Mouse (Mus musculus) liver, embryonic 13.5 days (tissue): ENCODE results near the gene Plcl1. TPM values are rescaled to one million over a fixed set of nuclear protein-coding genes. Genes with fewer than 3 reads are reported as not detected.

Source experiments
- ATAC-seq: fragments of 200-750 bp; cut with Nextera tagmentation; 2 replicates; pipeline ENCODE4 v1.8.0; 2017; ENCODE audit warnings: low read depth, mild to moderate bottlenecking, moderate number of reproducible peaks, moderate library complexity
- DNase-seq: peaks from one replicate; pipeline ENCODE4 v3.0.0; 2022
- H3K27ac ChIP-seq: fragments of 300-500 bp; sonication (generic); 2 replicates; pipeline ENCODE4 v1.5.1; 2015; ENCODE audit warnings: moderate library complexity, mild to moderate bottlenecking, inconsistent platforms
- H3K27me3 ChIP-seq: fragments of 300-500 bp; sonication (generic); 2 replicates; pipeline ENCODE4 v1.6.1; 2015; ENCODE audit warnings: mild to moderate bottlenecking, inconsistent platforms
- H3K36me3 ChIP-seq: fragments of 300-500 bp; sonication (generic); 2 replicates; pipeline ENCODE4 v1.6.1; 2015; ENCODE audit warnings: mild to moderate bottlenecking, inconsistent platforms
- H3K4me1 ChIP-seq: fragments of 300-500 bp; sonication (generic); replicated peaks from 2 replicates; pipeline ENCODE4 v1.6.1; 2015; ENCODE audit warnings: inconsistent platforms
- H3K4me2 ChIP-seq: fragments of 300-500 bp; sonication (generic); 2 replicates; pipeline ENCODE4 v1.6.1; 2015; ENCODE audit warnings: inconsistent platforms, mild to moderate bottlenecking, moderate library complexity
- H3K4me3 ChIP-seq: fragments of 300-500 bp; sonication (generic); replicated peaks from 2 replicates; pipeline ENCODE4 v1.5.1; 2015; ENCODE audit warnings: mild to moderate bottlenecking, inconsistent platforms
- H3K9ac ChIP-seq: fragments of 300-500 bp; sonication (generic); 2 replicates; pipeline ENCODE4 v1.6.1; 2015; ENCODE audit warnings: mild to moderate bottlenecking, inconsistent platforms
- H3K9me3 ChIP-seq: fragments of 300-500 bp; sonication (generic); replicated peaks from 2 replicates; pipeline ENCODE4 v1.6.1; 2016; ENCODE audit warnings: inconsistent platforms
- WGBS: fragments of 180-500 bp; shearing (Covaris S2); methylation state at CpG from one replicate; pipeline ENCODE4 v1.1.7; 2015; ENCODE audit not compliant: insufficient replicate concordance; 5-methylcytosine and 5-hydroxymethylcytosine counted together
- polyA plus RNA-seq: library from polyadenylated mRNA; unstranded; fragments of >200 nt; fragmentation: Nextera tagmentation; extraction: Ambion mirVana; gene quantifications from 2 replicates; pipeline ENCODE4 v1.2.1, GENCODE M21; 2015

Plcl1 gene
- polyA plus RNA-seq, 1 experiment from 2014 or later = 0.13 TPM

GRCm38 (mm10) chr1:55525100-55525499, 119.4 kb downstream of the Plcl1 start:
- Histone ChIP-seq H3K9ac (no peak overlapping the region), H3K9me3 (no peaks in the 10 kb centered on the region), H3K27me3 (no peaks in the 10 kb centered on the region), H3K4me1 (no peaks in the 10 kb centered on the region), H3K27ac (no peak overlapping the region), H3K4me3 (no peak overlapping the region), H3K4me2 (no peak overlapping the region), H3K36me3 (no peaks in the 10 kb centered on the region)
- DNase-seq = no peak
- WGBS = 33% methylated on average over 5 of the region's 5 CpGs
- ATAC-seq = no peak

GRCm38 (mm10) chr1:55525748-55526147, 120.0 kb downstream of the Plcl1 start:
- DNase-seq (no peak), ATAC-seq (no peak)
- Histone ChIP-seq H3K27me3 (no peaks in the 10 kb centered on the region), H3K9me3 (no peaks in the 10 kb centered on the region), H3K36me3 (no peaks in the 10 kb centered on the region), H3K27ac (no peak overlapping the region), H3K4me3 (no peak overlapping the region), H3K4me1 (no peaks in the 10 kb centered on the region), H3K9ac (no peak overlapping the region), H3K4me2 (no peak overlapping the region)
- WGBS = 63% methylated on average over 2 of the region's 2 CpGs

- Histone ChIP-seq H3K9me3 (no peaks in the 10 kb centered on the region), H3K4me1 (no peaks in the 10 kb centered on the region), H3K36me3 (no peaks in the 10 kb centered on the region), H3K4me2 (no peak overlapping the region), H3K27me3 (no peaks in the 10 kb centered on the region), H3K4me3 (no peak overlapping the region), H3K9ac (no peak overlapping the region), H3K27ac (no peak overlapping the region)
- 11% methylated on average over 7 of the region's 7 CpGs for WGBS
- DNase-seq (no peak), ATAC-seq (no peak)
Measured at GRCm38 (mm10) chr1:55528547-55529304, 123.0 kb downstream of the Plcl1 start.

GRCm38 (mm10) chr1:55533823-55534222, 128.1 kb downstream of the Plcl1 start:
- Histone ChIP-seq H3K9me3 (no peaks in the 10 kb centered on the region), H3K36me3 (no peaks in the 10 kb centered on the region), H3K9ac (no peak overlapping the region), H3K4me1 (no peaks in the 10 kb centered on the region), H3K4me2 (no peak overlapping the region), H3K27ac (no peak overlapping the region), H3K27me3 (no peaks in the 10 kb centered on the region), H3K4me3 (no peak overlapping the region)
- 72% methylated on average over 1 of the region's 1 CpGs for WGBS
- ATAC-seq (no peak), DNase-seq (no peak)

- no peaks in the 10 kb centered on the region for H3K4me1 ChIP-seq
- H3K27me3 ChIP-seq = no peaks in the 10 kb centered on the region
- no peak overlapping the region for H3K4me3 ChIP-seq
- no peaks in the 10 kb centered on the region for H3K36me3 ChIP-seq
- H3K9ac ChIP-seq = no peak overlapping the region
- 68% methylated on average over 3 of the region's 3 CpGs for WGBS
- H3K27ac ChIP-seq = no peak overlapping the region
- no peak for DNase-seq
- no peaks in the 10 kb centered on the region for H3K9me3 ChIP-seq
- H3K4me2 ChIP-seq = no peak overlapping the region
- ATAC-seq = no peak
Measured at GRCm38 (mm10) chr1:55554405-55554804, 148.7 kb downstream of the Plcl1 start.

DNA sequence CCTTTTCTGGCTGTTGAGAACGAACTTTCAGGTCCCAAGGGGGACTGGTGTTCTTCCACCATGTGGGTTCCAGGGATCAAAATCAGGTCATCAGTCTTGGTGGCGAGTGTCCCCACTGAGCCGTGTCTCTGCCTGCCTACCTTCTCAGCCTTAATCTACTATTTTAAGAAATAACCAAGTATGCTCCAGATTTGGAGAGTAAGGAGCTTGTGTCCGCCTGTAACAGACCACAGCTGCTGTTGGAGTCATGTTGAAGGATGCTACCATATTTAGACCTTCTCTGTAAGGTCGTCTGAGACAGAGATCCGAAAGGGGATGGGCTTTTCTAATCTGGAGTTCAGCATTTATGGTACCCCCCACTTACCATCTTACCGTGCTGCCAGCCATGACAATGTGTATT, 152.2 kb downstream of the Plcl1 start:
- Histone ChIP-seq H3K27me3 (no peaks in the 10 kb centered on the region), H3K4me2 (no peak overlapping the region), H3K9ac (no peak overlapping the region), H3K4me1 (no peaks in the 10 kb centered on the region), H3K27ac (no peak overlapping the region), H3K9me3 (no peaks in the 10 kb centered on the region), H3K36me3 (no peaks in the 10 kb centered on the region), H3K4me3 (no peak overlapping the region)
- no peak for DNase-seq
- ATAC-seq = no peak
- WGBS = 61% methylated on average over 7 of the region's 7 CpGs

DNA sequence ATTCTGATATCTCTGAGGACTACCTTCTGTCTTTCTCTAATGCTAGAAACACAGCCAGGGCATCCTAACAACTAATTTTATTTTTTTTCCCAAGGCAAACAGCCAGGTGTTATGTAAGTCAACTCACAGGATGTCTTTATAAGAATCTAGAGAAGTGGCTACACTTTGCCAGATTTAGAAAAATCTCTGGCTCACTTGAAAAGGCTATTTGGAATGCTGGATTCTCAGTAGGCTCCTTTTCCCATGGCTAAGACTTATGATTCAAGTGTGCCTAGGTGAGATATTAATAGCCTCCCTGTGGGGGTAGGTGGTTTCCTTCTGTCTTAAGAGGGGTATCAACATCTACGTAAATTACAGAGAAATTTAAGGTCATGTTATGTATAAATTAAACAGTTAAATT, 152.7 kb downstream of the Plcl1 start:
- H3K4me2 ChIP-seq = no peak overlapping the region
- H3K36me3 ChIP-seq = no peaks in the 10 kb centered on the region
- no peak overlapping the region for H3K27ac ChIP-seq
- no peaks in the 10 kb centered on the region for H3K4me1 ChIP-seq
- DNase-seq (no peak), ATAC-seq (no peak)
- H3K9ac ChIP-seq = no peak overlapping the region
- no peaks in the 10 kb centered on the region for H3K9me3 ChIP-seq
- 55% methylated on average over 1 of the region's 1 CpGs for WGBS
- H3K27me3 ChIP-seq = no peaks in the 10 kb centered on the region
- H3K4me3 ChIP-seq = no peak overlapping the region

- Histone ChIP-seq H3K9ac (no peak overlapping the region), H3K4me2 (no peak overlapping the region), H3K27ac (no peak overlapping the region), H3K27me3 (no peaks in the 10 kb centered on the region), H3K4me3 (no peak overlapping the region), H3K9me3 (no peaks in the 10 kb centered on the region), H3K4me1 (no peaks in the 10 kb centered on the region), H3K36me3 (no peaks in the 10 kb centered on the region)
- no peak for ATAC-seq
- no peak for DNase-seq
- WGBS = 65% methylated on average over 9 of the region's 9 CpGs
Measured at GRCm38 (mm10) chr1:55559998-55560397, 154.3 kb downstream of the Plcl1 start.

DNA sequence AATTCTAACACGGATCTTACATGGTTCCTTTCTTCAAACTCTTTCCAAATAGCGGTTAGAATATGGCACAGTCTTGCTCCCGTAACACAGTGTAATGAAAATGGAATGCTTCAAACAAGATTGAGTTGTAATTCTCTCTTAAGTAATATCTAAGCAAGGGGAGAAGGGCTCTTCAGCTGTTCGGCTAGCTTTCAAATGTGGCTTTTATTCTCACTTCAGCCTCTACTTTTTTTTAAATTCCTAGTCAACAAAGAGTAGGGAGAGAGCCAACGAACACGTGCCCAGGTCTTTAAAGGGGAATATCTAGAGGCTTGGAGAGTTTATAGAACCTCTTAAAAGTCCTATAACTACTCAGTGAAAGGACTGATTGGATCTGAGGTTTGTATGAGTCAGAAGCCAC, 160.2 kb downstream of the Plcl1 start:
- Histone ChIP-seq H3K27me3 (no peaks in the 10 kb centered on the region), H3K4me3 (no peak overlapping the region), H3K27ac (no peak overlapping the region), H3K36me3 (no peaks in the 10 kb centered on the region), H3K4me2 (no peak overlapping the region), H3K9me3 (no peaks in the 10 kb centered on the region), H3K9ac (no peak overlapping the region), H3K4me1 (no peaks in the 10 kb centered on the region)
- DNase-seq = no peak
- ATAC-seq = no peak
- WGBS = 57% methylated on average over 6 of the region's 6 CpGs

DNA sequence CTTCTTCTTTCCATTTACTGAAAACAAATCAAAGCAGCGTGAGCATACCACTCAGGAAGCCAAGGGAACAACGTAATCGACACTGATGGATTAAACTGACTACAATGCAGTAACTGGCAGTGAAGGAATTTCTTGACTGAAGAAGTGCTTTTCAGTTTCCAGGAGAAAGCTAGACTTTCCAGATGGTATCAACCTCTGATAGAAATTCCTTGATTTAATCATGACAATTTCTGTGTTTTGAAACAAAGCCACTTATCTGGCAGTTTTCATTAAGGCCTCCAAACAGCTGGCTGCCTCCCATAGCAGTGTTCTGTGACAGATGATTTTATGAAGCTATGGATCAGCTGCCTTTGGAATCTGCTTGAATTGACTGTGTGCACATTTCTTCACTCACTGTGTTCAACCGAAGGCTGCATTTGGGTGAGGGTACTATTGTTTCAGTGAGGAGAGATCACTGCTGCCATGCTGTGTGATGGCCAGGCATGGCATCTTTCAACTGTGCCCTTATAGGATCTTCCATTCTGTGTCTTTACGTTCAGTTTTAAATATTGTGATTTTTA, 162.2 kb downstream of the Plcl1 start:
- no peak overlapping the region for H3K27ac ChIP-seq
- H3K9ac ChIP-seq = no peak overlapping the region
- ATAC-seq (no peak), DNase-seq (no peak)
- no peak overlapping the region for H3K4me3 ChIP-seq
- H3K36me3 ChIP-seq = no peaks in the 10 kb centered on the region
- no peaks in the 10 kb centered on the region for H3K27me3 ChIP-seq
- H3K4me2 ChIP-seq = no peak overlapping the region
- 66% methylated on average over 5 of the region's 5 CpGs for WGBS
- H3K4me1 ChIP-seq = no peaks in the 10 kb centered on the region
- no peaks in the 10 kb centered on the region for H3K9me3 ChIP-seq

- Histone ChIP-seq H3K27me3 (no peaks in the 10 kb centered on the region), H3K4me2 (no peak overlapping the region), H3K36me3 (no peaks in the 10 kb centered on the region), H3K4me3 (no peak overlapping the region), H3K9me3 (no peaks in the 10 kb centered on the region), H3K27ac (no peak overlapping the region), H3K9ac (no peak overlapping the region), H3K4me1 (no peaks in the 10 kb centered on the region)
- ATAC-seq = no peak
- DNase-seq = no peak
- WGBS = 61% methylated on average over 5 of the region's 5 CpGs
Measured at GRCm38 (mm10) chr1:55570225-55570624, 164.5 kb downstream of the Plcl1 start.

DNA sequence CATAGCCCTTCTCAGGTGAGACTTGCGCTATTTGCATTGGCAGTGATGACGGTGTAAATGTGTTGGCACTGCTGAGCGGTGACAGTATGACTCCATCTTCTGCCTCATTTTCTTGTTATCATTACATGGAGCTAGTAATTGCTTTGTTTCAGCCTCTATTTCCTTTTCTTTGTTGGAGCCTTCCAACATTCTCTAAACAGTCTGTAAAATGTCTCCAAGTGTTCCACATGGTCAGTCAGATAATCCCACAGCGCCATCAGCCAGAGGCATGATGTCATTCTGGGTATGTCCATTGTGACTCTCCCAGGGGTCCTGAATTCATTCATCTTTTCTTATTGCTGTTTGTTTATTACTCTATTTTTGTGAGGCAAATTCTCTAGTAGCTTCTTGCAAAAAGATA, 165.7 kb downstream of the Plcl1 start:
- no peaks in the 10 kb centered on the region for H3K9me3 ChIP-seq

More for the DNA sequence above, 165.7 kb downstream of the Plcl1 start:
- Histone ChIP-seq H3K4me2 (no peak overlapping the region), H3K36me3 (no peaks in the 10 kb centered on the region), H3K4me1 (no peaks in the 10 kb centered on the region), H3K4me3 (no peak overlapping the region), H3K9ac (no peak overlapping the region), H3K27me3 (no peaks in the 10 kb centered on the region), H3K27ac (no peak overlapping the region)
- no peak for DNase-seq
- 86% methylated on average over 4 of the region's 4 CpGs for WGBS
- no peak for ATAC-seq
